Mouse (Mus musculus): ENCODE measurements at regions not wholly inside any gene's neighbourhood (a gene's known extent, or its start where the extent isn't known, plus 50 kb on each side); places are given as distances from the start of the nearest gene placed in this dataset.

DNA sequence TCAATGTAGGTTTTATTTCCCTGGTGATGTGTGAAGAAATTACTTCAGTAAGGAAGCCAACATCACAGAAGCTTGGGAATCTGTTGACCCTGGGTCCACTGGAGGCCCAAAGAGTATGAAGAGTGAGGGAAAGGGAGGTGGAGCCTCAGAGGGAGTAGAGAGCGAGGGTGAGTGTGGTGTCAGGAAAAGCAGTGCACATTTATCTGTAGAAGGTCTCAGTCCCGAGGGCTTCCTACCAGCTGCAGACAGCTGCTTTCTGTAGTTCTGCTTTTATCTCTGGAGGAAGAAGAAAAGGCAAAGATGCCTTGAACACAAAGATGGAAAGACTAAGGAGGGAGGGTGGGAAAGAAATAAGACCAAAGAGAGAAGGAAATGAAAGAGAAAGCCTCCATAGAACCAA is 133.5 kb downstream of the Emp1 start:
- no peak for TF ChIP-seq ZNF384 (IDR thresholded peaks at IDR 0.05; ENCODE audit: low read depth, low read length)
- no peak for TF ChIP-seq MAFK (IDR thresholded peaks at IDR 0.05; ENCODE audit: insufficient read depth, low read depth, low read length)
- TF ChIP-seq CHD2 (IDR thresholded peaks at IDR 0.05; ENCODE audit: low read depth, low read length): no peak
- no peak for TF ChIP-seq ZC3H11A (IDR thresholded peaks at IDR 0.05; ENCODE audit: borderline replicate concordance, low read depth, low read length)

Measured in ES-E14 (cell line).